8 mouse cellular contexts compared by ENCODE assay signal in genomic region chr8:123805718-123806373, GRCm38 (mm10). TPM values are rescaled to one million over a fixed set of nuclear protein-coding genes. Genes with fewer than 3 reads are reported as not detected.
DNase-seq lines count a peak whose midpoint lies in the region; ATAC-seq lines count a peak whose summit lies in the region.

Gene Rab4a, plus strand, starts transcription at chr8:123805985.

- H3K36me3 ChIP-seq in forebrain, embryonic 12.5 days (replicated peaks): 0 out of 2 replicates have a peak, but pooled peaks cover 4% of the 10 kb centered on the region
- H3K36me3 ChIP-seq in heart, embryonic 16.5 days (ENCODE audit: control insufficient read depth, insufficient read depth): no peaks in the 10 kb centered on the region
- H3K36me3 ChIP-seq in liver, embryonic 15.5 days (replicated peaks): no peaks in the 10 kb centered on the region
- no peaks in the 10 kb centered on the region for H3K36me3 ChIP-seq in neural tube, embryonic 14.5 days (ENCODE audit: control insufficient read depth, insufficient read depth, low read length)

- no peaks in the 10 kb centered on the region for H3K9me3 ChIP-seq in forebrain, embryonic 12.5 days
- H3K9me3 ChIP-seq in heart, embryonic 16.5 days (replicated peaks; ENCODE audit: control insufficient read depth, low read length): peaks cover 1% of the 10 kb centered on the region; the same call in 1 of the 2 replicates
- H3K9me3 ChIP-seq in liver, embryonic 15.5 days (replicated peaks): no peaks in the 10 kb centered on the region
- H3K9me3 ChIP-seq in neural tube, embryonic 14.5 days (ENCODE audit: control insufficient read depth, low read length): no peaks in the 10 kb centered on the region

- under 1% methylated on average over 48 of the region's 48 CpGs for WGBS in forebrain, embryonic 12.5 days
- WGBS in heart, embryonic 16.5 days: under 1% methylated on average over 48 of the region's 48 CpGs
- WGBS in liver, embryonic 15.5 days (ENCODE audit: insufficient replicate concordance): under 1% methylated on average over 48 of the region's 48 CpGs
- under 1% methylated on average over 45 of the region's 48 CpGs for WGBS in neural tube, embryonic 14.5 days

- peak within 1 kb of the TSS; percentile 92 for H3K4me3 ChIP-seq in brown adipose tissue, adult 24 weeks (ENCODE audit: insufficient read depth, low read depth, low read length)
- peak within 1 kb of the TSS; percentile 82 for H3K4me3 ChIP-seq in forebrain, embryonic 12.5 days (replicated peaks)
- H3K4me3 ChIP-seq in heart, embryonic 16.5 days (ENCODE audit: low read length): peak within 1 kb of the TSS; percentile 67
- H3K4me3 ChIP-seq in liver, embryonic 15.5 days (replicated peaks): peak within 1 kb of the TSS; percentile 77
- peak within 1 kb of the TSS; percentile 74 for H3K4me3 ChIP-seq in neural tube, embryonic 14.5 days (ENCODE audit: low read depth, low read length)

- DNase-seq in CD4-positive, CD25-positive, alpha-beta regulatory T cell, adult 2 months (ENCODE audit: low read depth, low spot score): peak; percentile 66
- DNase-seq in kidney, postnatal 25 days: peak; percentile 95 to 97
- DNase-seq in testis, postnatal 14 days (ENCODE audit: low spot score): peak; percentile 77

- H3K4me2 ChIP-seq in forebrain, embryonic 12.5 days: peak within 1 kb of the TSS; percentile 72
- H3K4me2 ChIP-seq in heart, embryonic 16.5 days (ENCODE audit: low read depth, low read length): peak within 1 kb of the TSS; percentile 65
- H3K4me2 ChIP-seq in liver, embryonic 15.5 days: peak within 1 kb of the TSS; percentile 93
- peak within 1 kb of the TSS; percentile 78 for H3K4me2 ChIP-seq in neural tube, embryonic 14.5 days (ENCODE audit: low read depth, low read length)

- H3K27me3 ChIP-seq in forebrain, embryonic 12.5 days: no peaks in the 10 kb centered on the region
- no peaks in the 10 kb centered on the region for H3K27me3 ChIP-seq in heart, embryonic 16.5 days (ENCODE audit: control insufficient read depth, insufficient read depth, low read length)
- no peaks in the 10 kb centered on the region for H3K27me3 ChIP-seq in liver, embryonic 15.5 days
- no peaks in the 10 kb centered on the region for H3K27me3 ChIP-seq in neural tube, embryonic 14.5 days (ENCODE audit: control insufficient read depth, insufficient read depth, low read length)

- H3K9ac ChIP-seq in forebrain, embryonic 12.5 days: peak within 1 kb of the TSS; percentile 77
- H3K9ac ChIP-seq in heart, embryonic 16.5 days (ENCODE audit: low read length): peak within 1 kb of the TSS; percentile 84
- peak within 1 kb of the TSS; percentile 75 for H3K9ac ChIP-seq in liver, embryonic 15.5 days
- peak within 1 kb of the TSS; percentile 58 for H3K9ac ChIP-seq in neural tube, embryonic 14.5 days (replicated peaks; ENCODE audit: low read depth, low read length)

- ATAC-seq in forebrain, embryonic 12.5 days (ENCODE audit: low FRiP score): peak; percentile 93
- peak; percentile 90 for ATAC-seq in heart, embryonic 16.5 days (replicated peaks; ENCODE audit: extremely low read depth, insufficient read depth, low FRiP score)
- ATAC-seq in liver, embryonic 15.5 days (ENCODE audit: insufficient read depth): peak; percentile 67
- peak; percentile 88 for ATAC-seq in neural tube, embryonic 14.5 days (ENCODE audit: low read depth)

- peak within 1 kb of the TSS; percentile 35 for H3K27ac ChIP-seq in brown adipose tissue, adult 24 weeks (replicated peaks; ENCODE audit: low read depth, low read length)
- peak within 1 kb of the TSS; percentile 91 for H3K27ac ChIP-seq in forebrain, embryonic 12.5 days
- peak within 1 kb of the TSS; percentile 17 for H3K27ac ChIP-seq in heart, embryonic 16.5 days (ENCODE audit: low read length)
- H3K27ac ChIP-seq in liver, embryonic 15.5 days (replicated peaks): peak within 1 kb of the TSS; percentile 80
- peak within 1 kb of the TSS; percentile 66 for H3K27ac ChIP-seq in neural tube, embryonic 14.5 days (ENCODE audit: low read depth, low read length)

- peaks cover 6% of the 10 kb centered on the region for H3K4me1 ChIP-seq in brown adipose tissue, adult 24 weeks (ENCODE audit: control insufficient read depth, insufficient read depth, insufficient read length, low read length)
- peaks cover 26% of the 10 kb centered on the region for H3K4me1 ChIP-seq in forebrain, embryonic 12.5 days
- peaks cover 17% of the 10 kb centered on the region for H3K4me1 ChIP-seq in heart, embryonic 16.5 days (ENCODE audit: control insufficient read depth, insufficient read depth, low read length)
- peaks cover 51% of the 10 kb centered on the region for H3K4me1 ChIP-seq in liver, embryonic 15.5 days (replicated peaks)
- peaks cover 19% of the 10 kb centered on the region for H3K4me1 ChIP-seq in neural tube, embryonic 14.5 days (ENCODE audit: control insufficient read depth, insufficient read depth, low read length)

RNA-seq across cellular contexts. Expression of gene Rab4a, which starts in this region (rescaled TPM):
- polyA plus RNA-seq in brown adipose tissue, adult 24 weeks (2012; ENCODE audit: insufficient read depth, insufficient read length, missing spikeins): 3.0 and 3.9 TPM in 2 replicates
- 61.4 and 63.9 TPM in 2 replicates for polyA plus RNA-seq in forebrain, embryonic 12.5 days (2016; fragmentation: Nextera tagmentation; extraction: Ambion mirVana)
- 28.6 and 32.2 TPM in 2 replicates for polyA plus RNA-seq in heart, embryonic 16.5 days (2015; fragmentation: Nextera tagmentation; extraction: Ambion mirVana)
- polyA plus RNA-seq in liver, embryonic 15.5 days (2015; fragmentation: Nextera tagmentation; extraction: Ambion mirVana): 28.8 and 33.1 TPM in 2 replicates
- polyA plus RNA-seq in neural tube, embryonic 14.5 days (2014; fragmentation: Nextera tagmentation; extraction: Ambion mirVana): 85.4 and 91.8 TPM in 2 replicates

Comparison
In these comparisons a context has a peak if more than half of its experiments do, and no peak if none do; other contexts are left out.
1. Peak in every context shown above with its lines: DNase-seq, ATAC-seq, H3K4me3 ChIP-seq and H3K27ac ChIP-seq.
2. H3K27ac ChIP-seq: peak in every context shown above with its lines; median percentile 91 in forebrain, embryonic 12.5 days; 80 in liver, embryonic 15.5 days; 66 in neural tube, embryonic 14.5 days; 35 in brown adipose tissue, adult 24 weeks; 17 in heart, embryonic 16.5 days.